Mouse (Mus musculus) thymus, postnatal 25 days (tissue): ENCODE data around the gene Chrd.

ENCODE experiments used
- DNase-seq: peaks from one replicate; pipeline ENCODE4 v3.0.0; 2022

Gene Chrd

DNA sequence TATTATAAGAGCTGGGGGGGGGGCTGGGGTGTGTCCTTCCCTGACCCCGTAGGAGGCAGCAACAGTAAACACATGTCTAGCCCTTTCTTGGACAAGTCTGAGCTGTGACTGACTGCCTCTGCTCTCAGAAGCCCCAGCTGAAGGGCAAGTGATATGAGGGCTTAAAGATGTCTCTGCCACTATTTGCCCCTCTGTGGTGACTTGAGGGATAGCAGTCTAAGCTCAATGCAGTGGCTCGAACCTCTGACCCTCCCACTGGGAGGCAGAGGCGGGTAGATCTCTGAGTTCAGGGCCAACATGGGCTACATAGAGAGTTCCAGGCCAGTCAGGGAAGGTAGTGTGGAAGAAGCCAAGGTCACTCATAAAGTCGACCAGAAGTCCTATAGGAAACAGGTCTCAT, 22.1 kb upstream of the Chrd start:
- DNase-seq: no peak

DNA sequence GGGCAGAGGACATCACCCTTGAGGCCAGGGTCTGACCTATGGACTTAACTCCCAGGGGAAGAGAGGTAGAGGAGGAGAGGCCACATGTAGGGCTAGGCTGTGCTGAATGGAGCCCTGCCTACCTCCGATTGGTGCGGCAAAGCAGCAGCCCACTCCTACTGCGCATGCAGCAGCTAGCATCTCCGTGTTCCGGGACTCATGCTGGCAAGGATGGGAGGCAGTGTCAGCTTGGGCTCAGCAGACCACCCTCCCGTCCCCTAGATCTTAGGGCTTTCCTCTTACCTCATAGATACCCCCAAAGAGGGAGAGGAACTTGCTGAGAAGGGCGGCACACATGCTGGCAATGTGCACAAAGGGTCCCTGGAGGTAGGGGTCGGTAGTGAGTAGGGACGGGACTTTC, 20.7 kb upstream of the Chrd start:
- no peak for DNase-seq

DNA sequence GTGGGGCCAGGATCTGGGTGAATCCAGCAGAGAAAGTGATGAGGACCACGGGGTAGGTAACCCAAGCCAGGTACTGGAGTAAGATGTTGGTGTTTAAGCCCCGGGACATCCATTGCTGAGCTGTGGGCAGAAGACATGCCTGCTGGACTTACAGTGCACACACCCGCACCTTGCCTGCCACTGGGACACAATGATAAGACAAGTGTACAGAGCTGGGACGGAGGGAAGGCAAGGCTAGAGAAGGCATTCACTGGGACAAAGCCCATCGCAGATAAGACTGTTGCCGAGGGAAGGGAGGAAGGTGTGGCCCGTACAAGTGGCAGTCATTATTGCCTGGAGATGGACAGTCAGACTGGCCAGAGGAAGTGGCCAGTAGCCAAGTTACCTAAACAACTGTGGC, 20.0 kb upstream of the Chrd start:
- no peak for DNase-seq

DNA sequence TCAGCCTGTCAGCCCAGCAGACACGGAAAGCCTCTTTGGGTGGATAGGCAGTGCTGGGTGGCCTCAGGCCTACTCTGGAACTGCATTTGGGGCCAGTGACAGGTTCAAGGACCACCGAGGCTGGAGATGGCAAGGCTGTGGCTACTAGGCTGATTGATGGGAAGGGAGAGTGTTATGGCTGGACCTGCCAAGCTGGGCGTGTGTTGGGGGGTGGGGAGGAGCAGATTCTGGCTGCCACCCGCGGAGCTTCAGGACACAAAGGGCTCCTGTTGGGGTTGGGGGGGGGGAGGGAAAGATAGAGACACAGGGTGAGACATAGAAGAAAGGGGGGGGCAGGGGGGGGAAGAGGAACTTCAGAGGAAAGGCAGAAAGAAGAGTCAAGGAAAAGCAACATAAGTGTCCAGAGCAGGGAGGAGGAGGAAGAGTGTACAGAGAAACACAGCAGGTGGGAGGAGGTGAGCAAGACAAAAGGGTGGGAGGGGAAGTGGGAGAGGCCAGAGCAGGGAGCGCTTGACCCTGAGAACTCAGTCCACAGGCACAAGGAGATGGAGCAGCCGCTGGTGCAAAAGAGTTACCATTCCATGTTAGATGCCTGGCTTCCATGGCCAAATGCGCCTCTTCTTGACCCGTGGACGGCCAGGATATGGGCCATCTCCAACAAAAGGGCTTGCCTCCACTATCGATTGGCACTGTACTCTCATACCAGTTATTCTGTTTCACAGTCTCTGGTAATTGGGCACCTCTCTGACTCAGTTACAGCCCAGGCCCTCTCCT, 18.4 kb upstream of the Chrd start:
- DNase-seq: no peak

DNA sequence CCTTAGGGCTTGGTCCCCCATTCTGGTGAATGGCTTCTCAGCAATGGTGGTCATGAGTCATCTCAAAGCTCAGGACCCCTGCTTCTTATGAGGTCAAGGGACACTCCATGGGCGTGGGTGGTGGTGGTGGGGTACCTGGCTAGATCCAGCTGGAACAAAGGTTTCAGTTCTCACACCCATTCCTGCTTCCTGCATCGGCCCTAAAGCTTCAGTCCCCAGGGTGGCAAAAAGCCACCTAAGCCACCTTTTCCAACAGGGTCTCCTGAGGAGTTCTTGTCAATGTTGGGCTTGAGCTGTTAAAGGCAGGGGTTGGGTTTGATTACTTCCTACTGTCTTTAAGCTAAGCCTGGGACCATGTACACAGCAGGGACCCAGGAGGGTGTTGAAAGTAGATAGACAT, 17.8 kb upstream of the Chrd start:
- no peak for DNase-seq

DNA sequence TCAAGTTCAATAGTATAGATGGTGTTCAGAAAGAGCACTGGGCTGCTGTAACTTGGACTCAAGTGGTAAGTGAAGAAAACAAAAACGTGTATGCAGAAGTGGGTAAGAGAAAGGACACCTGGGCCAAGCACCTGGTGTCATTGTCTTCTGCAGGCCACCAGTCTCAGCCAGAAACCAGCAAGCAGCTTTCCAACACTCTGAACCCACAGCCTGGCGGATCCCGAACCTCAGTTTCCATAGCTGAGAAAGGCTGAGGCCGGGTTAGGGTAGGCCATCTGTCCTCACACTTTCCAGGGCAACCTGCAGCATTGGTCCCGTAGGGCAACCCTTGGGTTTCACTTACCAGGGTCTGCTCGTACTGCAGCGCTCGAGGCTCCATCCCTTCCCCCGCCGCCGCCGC, 17.4 kb upstream of the Chrd start:
- no peak for DNase-seq

DNA sequence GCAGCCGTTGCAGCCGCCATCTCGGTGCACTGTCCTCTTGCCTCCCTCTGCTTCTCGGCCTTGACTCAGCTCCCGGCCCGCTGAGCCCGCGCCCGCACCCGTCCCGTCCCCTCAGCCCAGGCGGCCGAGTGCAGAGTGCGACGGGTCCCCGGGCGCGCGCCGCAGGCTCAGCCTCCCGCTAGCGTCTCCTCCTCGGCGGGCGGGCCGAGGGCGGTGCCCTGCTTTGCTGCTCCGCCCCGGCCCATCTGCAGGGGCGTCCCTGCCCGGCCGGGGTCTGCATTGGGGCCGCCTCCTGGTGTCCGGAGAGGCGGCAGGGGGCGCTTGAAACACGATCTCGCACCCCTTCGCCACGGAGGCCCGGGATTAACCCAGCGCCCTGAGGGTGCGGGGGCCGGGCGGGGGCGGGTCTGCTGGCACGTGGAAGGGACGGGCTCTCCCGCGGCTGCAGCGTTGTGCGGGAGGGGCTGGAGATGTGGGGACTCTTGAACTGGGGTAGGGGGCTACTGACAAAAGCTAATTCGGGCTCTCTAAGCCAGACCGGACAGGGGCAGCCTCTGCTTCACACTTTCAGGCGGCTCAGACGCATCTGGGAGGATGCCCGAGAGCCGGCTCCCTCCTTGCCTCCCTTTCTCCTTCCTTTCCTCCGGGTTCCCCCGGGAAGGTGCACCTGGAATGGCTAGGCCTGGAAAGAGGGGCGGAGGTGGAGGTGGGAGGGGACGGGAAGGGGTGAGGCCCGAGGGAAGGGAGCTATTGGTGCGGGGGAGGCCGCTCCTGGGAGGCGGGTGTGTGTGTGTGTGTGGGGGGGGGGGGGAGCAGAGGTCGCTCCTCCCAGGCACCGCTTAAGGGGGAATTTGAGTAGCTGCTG, 16.7 kb upstream of the Chrd start:
- peak; percentile 81 for DNase-seq

DNA sequence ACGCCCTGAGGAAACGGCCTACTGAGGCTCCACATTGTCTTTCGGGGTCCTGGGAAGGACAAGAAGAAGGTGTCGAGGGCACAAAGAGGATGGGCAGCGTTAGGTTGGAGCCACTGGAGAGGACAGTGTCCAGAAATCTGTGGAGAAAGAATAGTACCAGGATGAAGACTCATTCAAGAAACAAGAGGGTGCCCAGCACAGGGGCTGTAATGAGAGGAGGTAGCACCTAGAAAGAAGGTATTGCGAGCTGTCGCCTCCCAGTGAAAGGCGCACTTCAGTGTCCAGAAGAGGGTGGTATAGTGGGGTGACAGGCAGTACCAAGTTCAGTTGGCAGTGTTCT, 16.1 kb upstream of the Chrd start:
- DNase-seq: no peak

DNA sequence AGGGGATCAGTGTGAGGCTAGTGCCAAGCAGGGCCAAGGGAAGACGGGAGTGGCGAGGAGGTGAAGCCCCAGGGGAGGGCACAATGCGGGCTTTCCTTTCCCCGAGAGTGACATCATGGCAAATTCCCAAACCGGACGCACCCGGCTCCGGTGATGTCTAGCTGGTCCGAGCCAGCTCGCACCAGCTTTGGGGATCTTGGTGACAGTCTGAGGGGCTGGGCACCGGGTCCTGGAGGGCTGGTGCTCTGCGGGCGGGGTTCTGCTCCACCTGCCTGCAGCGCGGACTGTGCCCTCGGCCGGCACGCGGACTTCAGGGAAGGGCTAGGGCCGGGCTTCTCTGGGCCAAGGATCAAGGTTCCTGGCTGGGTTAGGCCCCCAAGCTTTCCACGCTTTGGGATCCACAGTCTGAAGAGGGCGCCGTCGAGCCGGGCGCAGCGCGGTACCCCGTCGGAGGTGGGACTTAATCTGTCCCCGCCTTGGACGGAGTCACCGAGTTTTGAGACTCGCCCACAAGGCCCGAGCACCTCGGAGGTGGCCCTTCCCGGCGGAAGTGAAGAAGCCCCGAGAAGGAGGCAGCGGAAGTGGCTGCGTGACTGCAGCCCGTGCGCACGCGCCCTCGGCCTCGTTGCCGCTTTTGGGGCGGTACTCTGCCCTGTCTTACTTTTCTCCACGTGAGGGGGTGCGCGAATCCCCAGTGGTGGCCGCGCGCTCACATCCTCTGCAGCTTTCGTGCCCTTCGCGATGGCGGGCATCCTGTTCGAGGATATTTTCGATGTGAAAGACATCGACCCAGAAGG, 15.5 kb upstream of the Chrd start, which contains the start of the genes Polr2h and Clcn2:
TSS of gene Polr2h (plus strand) at position 485 of the 797 bp plus-strand sequence.
TSS of gene Clcn2 (minus strand) at position 566 of the 797 bp plus-strand sequence.
- DNase-seq: peak; percentile 96

DNA sequence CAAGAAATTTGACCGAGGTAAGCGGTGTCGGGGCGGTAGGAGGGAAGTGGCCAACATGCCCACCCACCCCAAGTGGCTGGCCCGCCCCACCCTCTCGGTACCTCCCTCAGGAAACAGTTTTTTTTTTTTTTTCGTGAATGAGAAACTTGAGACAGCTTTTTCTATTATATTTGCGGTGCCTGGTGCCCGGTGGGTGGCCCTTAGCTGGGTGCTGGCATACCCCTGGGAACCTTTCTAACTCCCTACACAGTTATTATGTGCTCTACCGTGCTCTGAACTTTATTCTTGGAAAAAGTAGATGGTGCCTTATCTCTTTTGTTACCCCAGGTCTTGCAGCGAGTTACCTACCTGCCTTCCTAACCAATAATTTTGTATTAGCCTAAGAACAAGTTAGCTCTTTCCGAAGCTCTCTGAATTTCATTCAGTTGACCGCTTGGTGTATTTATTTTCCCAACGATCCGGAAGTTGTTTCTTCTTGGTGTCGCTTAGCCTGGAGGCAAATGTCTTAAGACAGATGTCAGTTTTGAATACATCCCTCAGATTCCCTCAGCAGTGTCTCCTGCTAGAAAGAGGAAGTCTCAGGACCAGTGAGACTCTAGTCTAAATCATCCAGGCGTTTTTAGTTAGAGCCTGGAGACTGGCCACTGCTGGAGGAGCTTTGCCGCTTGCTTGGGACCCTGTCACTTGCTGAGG, 14.8 kb upstream of the Chrd start:
- DNase-seq: no peak

DNA sequence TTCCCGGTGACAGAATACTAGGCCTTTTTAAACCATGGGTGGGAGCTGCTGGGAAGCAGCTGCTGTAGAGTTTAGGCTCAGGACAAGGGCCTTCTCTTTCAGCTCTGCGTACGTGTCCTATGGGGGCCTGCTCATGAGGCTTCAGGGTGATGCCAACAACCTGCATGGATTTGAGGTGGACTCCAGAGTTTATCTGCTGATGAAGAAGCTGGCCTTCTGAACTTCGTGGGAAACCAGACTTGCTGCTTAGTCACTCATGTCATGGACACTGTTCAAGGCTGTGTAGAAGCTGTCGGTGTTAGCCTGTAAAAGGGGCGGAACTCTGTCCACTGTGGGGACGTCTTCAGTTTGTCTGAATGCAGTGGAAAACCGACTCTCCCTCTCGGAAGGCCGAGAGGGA, 11.1 kb upstream of the Chrd start:
- DNase-seq: no peak

DNA sequence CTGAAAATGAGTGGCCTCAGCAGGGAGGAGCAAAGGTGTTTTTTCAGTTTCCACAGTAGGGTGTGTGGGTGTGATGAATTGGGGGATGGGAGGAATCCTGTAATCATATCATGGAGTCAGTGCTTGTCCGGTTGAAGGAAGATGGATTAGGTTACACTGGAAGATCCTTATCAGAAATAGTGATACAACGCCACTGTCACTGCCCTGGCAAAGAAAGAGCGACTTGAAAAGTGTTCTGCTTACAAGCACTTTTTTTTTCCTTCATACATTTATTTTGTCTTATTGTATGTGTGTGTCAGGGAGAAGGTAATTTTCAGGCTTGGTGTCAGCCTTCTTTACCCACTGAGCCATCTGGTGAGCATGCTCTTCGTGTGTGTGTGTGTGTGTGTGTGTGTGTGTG, 10.2 kb upstream of the Chrd start:
- no peak for DNase-seq

DNA sequence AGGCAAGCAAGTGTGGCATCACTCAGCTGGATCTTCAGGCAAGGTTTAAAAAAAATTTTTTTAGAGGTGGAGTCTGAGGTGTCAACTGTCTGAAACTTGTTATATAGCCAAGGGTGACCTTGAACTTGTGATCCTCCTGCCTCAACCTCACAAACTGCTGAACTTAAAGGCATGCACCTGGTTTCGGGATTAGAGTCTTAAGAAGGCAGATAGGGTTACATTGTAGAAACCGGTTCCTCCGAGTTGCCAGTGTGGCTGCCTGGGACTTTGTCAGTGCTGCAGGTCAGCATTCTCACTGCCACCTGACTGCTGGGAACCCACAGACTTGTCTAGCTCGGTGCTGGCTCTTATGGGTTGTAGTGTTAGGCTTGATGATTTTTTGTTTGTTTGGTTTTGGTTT, 9.7 kb upstream of the Chrd start:
- no peak for DNase-seq

DNA sequence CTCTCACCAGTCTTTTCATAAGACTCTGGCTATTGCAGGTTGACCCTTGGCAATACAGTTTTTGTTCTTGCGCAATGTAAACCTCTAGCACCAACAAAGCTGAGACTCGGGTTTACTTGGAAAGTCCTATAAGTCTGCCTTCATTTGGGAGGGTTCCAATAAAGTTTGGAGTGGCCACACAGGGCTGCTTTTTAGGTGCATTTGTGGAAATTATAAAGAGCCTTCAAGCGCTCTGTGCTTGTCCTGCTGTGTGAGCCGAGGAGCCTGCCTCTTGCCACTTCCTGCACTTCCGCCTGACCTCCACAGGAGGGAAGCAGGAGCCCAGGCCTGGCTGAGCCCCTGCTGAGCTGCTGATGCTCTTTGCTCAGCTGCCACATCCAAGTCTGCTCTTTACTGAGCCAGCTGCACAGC, 8.6 kb upstream of the Chrd start:
- DNase-seq: peak; percentile 36

DNA sequence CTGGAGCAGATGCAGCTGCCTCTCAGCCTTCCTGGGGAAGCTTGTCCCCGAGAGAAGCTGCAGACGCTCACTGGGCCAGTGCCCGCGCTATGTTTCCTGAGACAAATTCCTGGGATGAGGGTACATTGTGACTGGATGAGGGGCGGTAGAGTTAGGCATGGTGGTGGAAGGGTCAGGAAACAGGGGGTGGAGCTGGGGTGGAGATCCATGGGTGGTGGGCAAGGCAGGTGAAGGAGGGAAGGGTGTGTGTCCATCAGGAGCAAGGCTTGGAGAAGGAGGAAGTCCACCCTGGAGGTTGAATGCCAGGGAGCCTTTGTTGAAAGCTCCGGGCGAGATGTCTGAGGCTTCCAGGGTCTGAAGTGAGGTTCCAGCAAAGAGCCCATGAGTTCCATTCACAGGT, 7.6 kb upstream of the Chrd start:
- DNase-seq: no peak

DNA sequence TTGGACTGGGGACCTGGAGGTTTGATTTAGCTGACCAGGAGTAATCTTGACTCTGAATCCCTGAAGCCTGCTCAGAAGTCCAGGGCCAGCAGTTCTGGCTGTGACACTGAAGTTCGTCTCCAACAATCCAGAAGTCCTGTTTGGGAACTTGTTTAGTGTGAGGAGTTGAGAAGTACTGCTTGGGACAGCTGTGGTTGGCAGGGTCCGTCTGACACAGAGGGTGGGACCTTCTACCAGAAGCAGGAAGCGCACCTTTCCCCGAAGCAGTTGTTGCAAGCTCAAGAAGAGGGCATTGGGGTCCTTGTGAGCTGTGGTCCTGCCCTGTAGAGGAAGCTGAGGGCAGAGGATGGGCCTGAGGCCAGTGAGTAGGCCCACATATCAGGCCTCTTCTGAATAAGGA, 7.2 kb upstream of the Chrd start:
- no peak for DNase-seq

DNA sequence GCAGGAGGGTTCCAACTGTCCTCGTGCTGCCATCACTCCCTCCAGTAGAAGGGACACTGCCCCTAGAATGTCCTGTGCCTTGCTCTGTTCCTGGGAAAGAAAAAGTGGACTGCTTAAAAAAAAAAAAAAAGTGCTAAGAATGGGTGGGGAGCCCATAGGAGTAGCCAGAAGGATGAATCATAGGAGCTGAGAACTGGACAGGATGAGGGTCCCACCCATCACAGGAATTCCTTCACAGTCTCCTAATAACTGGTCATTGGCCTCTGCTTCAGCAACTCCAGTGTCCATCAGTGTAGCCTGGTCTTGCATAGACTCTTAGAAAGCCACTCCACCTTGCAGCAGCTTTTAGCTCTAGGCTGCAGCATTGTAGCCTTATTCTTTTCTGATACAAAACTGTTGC, 6.5 kb upstream of the Chrd start:
- DNase-seq: no peak

DNA sequence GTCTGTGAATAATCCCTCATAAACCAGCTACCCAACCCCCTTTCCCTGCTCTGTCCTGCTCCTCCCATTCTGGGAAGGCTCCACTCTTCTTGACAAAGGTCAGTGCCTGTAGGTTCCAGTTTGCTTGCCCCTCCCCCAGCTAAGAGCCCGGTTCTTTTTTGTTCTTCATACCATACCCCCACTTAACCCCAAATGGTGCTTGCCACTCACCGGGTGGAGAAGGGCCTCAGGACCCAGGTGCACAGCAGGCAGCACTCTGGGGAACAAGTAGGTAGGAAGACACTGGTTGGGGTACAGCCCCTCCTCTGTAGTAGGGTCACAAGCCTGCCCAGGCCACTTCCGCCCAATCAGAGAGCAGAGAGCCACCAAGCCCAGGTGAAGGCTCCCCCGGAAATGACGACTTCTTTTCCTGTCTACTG, 2.6 kb upstream of the Chrd start:
- DNase-seq: no peak

DNA sequence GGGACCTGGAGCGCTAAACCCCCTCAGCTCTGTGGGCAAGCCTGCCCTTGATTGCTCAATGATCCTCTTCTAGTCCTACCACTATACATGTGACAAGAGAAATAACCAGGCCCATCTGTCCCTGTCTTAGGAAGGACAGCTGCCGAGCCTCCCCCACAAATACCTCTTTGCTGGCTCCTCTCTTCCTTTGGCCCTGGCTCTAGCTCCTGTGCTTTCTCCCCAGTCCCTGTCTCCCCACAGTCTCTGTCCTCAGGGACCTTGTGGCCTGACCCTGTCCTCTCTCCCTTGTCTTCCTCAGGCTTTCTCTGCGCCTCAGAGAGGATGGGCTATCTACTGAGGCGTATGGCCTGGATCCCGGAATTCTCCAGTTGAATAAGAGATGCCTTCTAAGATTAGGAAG, 1.2 kb upstream of the Chrd start:
- DNase-seq: no peak

DNA sequence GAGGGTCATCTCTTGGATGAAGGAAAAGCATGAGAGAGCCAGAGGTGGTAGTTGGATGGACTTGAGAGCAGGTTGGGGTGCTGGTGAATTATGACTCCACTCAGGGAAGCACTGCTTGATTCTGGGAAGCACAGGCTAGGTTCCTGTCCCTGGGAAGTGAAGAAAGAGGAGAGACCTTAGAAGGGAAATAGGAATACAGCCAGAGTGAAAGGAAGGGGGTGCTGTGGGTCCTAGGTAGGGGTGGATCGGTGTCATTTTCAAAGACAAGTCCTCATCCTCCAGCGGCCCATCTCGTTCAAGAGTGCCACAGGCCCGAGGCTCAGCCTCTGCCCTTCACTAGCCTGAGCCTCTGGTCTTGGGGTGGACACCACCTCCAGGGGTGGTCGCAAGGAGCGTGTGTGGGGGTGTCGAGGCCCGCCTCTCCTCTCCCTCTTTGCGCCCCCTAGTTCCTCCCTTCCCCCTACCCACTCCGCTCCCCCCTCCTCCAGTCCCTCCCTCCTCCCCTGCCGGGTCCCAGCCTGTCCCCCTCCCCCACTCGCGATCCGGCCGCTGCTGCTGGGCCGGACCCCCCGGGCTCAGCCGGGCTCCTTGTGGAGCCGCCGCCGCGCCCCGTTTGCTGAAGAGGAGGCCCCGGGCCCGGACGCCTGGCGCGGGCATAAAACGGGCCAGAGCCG, 539 bp upstream of the Chrd start:
- DNase-seq: no peak

DNA sequence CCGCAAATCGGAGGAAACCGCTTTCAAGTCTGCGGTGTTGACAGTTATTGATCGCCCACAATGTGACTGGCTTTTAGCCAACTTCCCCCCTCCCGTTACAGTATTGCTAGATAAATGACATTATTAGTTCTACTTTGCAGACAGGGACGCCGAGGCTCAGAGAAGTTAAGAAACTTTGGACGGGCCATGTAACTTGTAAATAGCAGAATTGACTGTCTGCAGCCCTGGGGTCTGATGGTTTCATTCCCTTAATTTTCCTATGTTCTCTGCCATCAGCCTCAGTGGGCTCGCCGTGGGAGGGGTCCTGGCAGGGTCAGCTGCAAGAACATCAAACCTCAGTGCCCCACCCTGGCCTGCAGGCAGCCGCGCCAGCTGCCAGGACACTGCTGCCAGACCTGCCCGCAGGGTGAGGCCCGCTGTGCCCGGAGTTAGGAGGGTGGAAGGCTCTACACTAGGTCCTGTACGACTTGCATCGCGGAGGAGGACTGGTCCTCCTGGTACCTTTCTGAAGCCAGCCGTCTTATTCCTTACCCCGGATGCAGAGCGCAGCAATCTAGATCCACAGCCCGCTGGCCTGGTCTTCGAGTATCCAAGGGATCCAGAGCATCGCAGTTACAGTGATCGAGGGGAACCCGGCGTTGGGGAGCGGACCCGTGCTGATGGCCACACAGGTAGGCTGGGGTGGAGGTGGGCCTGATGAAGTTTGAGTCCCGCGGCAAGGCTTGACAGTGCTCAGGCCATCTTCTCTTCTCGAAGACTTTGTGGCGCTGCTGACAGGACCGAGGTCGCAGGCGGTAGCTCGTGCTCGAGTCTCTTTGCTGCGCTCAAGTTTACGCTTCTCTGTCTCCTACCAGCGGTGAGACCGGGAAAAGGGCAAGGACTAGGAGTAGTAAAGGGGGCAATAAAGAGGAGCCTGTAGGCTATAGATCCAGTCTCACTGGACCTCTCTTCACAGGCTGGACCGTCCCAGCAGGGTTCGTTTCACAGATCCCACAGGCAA, 1.1 kb downstream of the Chrd start, which contains the start of gene Thpo:
TSS of gene Thpo (minus strand) at position 781 of the 1,000 bp plus-strand sequence.
- DNase-seq: no peak
